Mouse (Mus musculus): ENCODE data around the gene Lrpprc. TPM values are rescaled to one million over a fixed set of nuclear protein-coding genes. Genes with fewer than 3 reads are reported as not detected.

The Lrpprc gene
- polyA plus RNA-seq, 1 experiment from 2014 or later: 55.9 TPM

DNA sequence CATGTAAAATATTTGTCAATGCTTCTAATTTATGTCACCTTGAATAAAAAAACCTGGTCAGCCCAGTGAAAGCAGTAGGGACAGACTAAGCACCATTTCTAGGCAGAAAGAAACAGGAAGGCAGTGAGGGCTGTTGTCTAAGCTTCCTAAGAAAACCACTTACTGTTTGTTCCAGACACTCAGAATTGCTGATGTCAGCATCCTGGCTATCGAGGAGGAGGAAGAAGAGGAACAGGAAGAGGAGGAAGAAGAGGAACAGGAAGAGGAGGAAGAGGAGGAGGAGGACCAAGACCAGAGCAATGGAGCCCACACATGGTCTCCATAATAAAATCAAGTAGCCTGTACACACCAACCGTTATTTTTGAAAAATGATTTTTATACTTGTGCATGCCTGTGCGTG is 71.5 kb downstream of the Lrpprc start:
- H3K9ac ChIP-seq (ENCODE audit: low read length): no peak overlapping the region
- no peak overlapping the region for H3K27ac ChIP-seq (ENCODE audit: low read depth, low read length)
- H3K4me2 ChIP-seq (ENCODE audit: low read depth, low read length, severe bottlenecking): no peak overlapping the region
- H3K27me3 ChIP-seq (ENCODE audit: control insufficient read depth, insufficient read depth, low read length): no peaks in the 10 kb centered on the region
- DNase-seq (ENCODE audit: low spot score): no peak
- peaks cover 4% of the 10 kb centered on the region; the same call in 1 of the 2 replicates for H3K4me1 ChIP-seq (replicated peaks; ENCODE audit: control insufficient read depth, insufficient read depth, low read length)
- no peak overlapping the region for H3K4me3 ChIP-seq (ENCODE audit: low read depth, low read length)
- WGBS: 91% methylated on average over 3 of the region's 3 CpGs
- no peaks in the 10 kb centered on the region for H3K9me3 ChIP-seq (ENCODE audit: control insufficient read depth, low read length)
- no peaks in the 10 kb centered on the region for H3K36me3 ChIP-seq (ENCODE audit: control insufficient read depth, insufficient read depth, low read length)
- ATAC-seq (replicated peaks; ENCODE audit: low FRiP score): no peak

DNA sequence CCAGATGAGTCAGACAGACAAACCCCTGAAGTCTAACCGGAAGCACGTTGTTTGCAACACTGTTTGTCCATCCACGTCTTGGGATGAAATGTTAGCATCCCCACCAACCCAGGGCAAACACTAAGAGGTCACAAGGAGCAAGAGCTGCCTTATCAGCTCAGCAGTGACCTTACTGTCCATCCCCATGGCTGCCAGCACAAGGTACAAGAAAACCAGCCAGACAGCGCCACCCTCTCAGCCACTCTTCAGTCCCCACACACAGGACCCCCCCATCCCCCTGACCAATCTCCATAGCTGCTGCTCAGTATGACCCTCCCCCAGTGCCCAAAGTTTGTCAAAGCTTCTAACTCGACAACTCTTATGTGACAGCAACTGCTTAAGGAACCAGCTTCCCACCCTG is 73.2 kb downstream of the Lrpprc start:
- no peaks in the 10 kb centered on the region for H3K9me3 ChIP-seq (ENCODE audit: control insufficient read depth, low read length)
- WGBS: 77% methylated on average over 5 of the region's 5 CpGs
- no peak overlapping the region for H3K27ac ChIP-seq (ENCODE audit: low read depth, low read length)
- DNase-seq (ENCODE audit: low spot score) (no peak), ATAC-seq (replicated peaks; ENCODE audit: low FRiP score) (no peak)
- H3K27me3 ChIP-seq (ENCODE audit: control insufficient read depth, insufficient read depth, low read length): no peaks in the 10 kb centered on the region
- H3K36me3 ChIP-seq (ENCODE audit: control insufficient read depth, insufficient read depth, low read length): no peaks in the 10 kb centered on the region; the same call in 1 of the 2 replicates
- H3K4me3 ChIP-seq (ENCODE audit: low read depth, low read length): no peak overlapping the region
- H3K4me2 ChIP-seq (ENCODE audit: low read depth, low read length, severe bottlenecking): no peak overlapping the region
- H3K4me1 ChIP-seq (replicated peaks; ENCODE audit: control insufficient read depth, insufficient read depth, low read length): peaks cover 4% of the 10 kb centered on the region; the same call in 1 of the 2 replicates
- H3K9ac ChIP-seq (ENCODE audit: low read length): no peak overlapping the region

DNA sequence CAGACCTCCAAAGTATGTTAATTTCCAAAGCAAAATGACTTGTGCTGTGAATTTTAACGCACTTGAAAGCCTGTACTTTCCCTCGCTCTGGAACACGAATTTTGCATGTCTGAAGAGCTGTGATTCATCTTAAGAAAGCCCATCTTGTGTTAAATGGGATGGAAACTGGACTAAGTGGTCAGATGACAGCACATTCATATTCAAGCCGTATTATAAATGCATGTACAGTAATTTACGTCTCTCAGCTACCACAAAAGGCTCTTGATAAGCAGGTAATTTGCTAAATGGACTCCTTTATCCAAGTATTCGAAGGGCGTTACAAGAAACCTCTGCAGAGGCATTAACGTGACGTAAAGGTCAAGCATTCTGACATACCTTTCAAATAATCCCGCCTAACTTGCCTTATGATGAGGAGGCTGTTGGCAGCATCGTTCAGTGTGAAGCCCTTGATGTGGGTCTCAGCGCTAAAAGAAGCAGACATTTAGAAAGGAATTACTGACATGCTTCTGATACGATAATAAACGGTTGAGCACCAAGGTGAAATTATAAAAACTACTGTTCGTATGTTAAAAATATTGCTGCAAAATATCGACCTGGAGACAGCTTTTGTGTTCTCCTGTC is 74.2 kb downstream of the Lrpprc start:
- no peaks in the 10 kb centered on the region for H3K27me3 ChIP-seq (ENCODE audit: control insufficient read depth, insufficient read depth, low read length)
- no peak overlapping the region for H3K9ac ChIP-seq (ENCODE audit: low read length)
- H3K4me1 ChIP-seq (replicated peaks; ENCODE audit: control insufficient read depth, insufficient read depth, low read length): peaks cover 4% of the 10 kb centered on the region; the same call in 1 of the 2 replicates
- H3K4me3 ChIP-seq (ENCODE audit: low read depth, low read length): no peak overlapping the region
- H3K4me2 ChIP-seq (ENCODE audit: low read depth, low read length, severe bottlenecking): no peak overlapping the region
- no peaks in the 10 kb centered on the region; the same call in 1 of the 2 replicates for H3K36me3 ChIP-seq (ENCODE audit: control insufficient read depth, insufficient read depth, low read length)
- H3K27ac ChIP-seq (ENCODE audit: low read depth, low read length): no peak overlapping the region
- H3K9me3 ChIP-seq (ENCODE audit: control insufficient read depth, low read length): no peaks in the 10 kb centered on the region
- 69% methylated on average over 16 of the region's 16 CpGs for WGBS
- no peak for DNase-seq (ENCODE audit: low spot score)
- no peak for ATAC-seq (replicated peaks; ENCODE audit: low FRiP score)

DNA sequence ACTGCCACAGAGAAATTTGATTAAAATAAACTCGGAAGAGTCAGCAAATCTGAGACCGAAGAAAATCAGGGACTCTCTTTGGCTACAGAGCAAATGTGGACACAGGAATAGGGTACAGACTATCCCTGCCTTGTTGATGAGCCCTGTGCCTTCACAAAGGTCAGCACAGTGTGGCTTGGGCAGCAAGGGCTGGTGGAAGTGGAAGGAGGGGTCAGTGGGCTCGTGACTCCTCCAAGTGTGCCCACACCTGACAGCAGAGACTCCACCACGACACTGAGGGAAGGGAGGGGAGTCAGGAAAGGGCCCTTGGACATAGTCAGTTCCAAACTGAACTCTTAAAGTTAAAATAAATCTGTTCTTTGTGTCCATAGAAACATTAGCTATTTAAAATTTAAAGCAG is 75.7 kb downstream of the Lrpprc start:
- WGBS: 66% methylated on average over 4 of the region's 4 CpGs

DNA sequence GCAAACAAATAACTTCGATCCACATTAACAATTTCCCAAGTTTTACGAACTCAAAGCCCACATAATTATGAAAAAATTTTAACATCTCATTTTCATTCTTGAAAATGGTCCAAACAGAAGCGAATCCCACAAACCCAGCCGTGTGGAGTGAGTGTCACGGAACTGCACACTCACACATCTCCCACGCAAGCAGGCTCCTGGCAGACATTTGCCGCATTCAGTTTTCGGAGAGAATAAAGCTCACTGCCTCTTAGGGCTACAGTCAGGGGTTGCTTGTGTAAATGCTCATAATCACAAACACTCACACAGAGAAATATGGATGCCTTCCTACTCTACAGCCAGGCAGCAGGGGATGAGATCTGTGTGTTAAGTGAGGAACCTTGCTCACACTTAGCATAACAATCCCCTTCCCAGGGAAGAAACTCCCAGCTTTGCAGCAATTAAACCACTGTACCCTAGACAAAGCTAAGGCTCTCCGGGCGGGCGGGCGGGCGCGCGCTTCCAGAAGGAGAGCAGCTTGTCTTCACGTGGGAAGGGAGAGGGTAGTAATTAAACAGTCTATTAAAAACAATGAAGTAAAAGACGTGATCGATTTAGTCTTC is 76.9 kb downstream of the Lrpprc start:
- 64% methylated on average over 18 of the region's 18 CpGs for WGBS
- ATAC-seq (replicated peaks; ENCODE audit: low FRiP score) (no peak; the same call in 1 of the 2 replicates), DNase-seq (ENCODE audit: low spot score) (no peak)
- H3K27ac ChIP-seq (ENCODE audit: low read depth, low read length): no peak overlapping the region
- no peaks in the 10 kb centered on the region for H3K9me3 ChIP-seq (ENCODE audit: control insufficient read depth, low read length)
- no peak overlapping the region for H3K9ac ChIP-seq (ENCODE audit: low read length)
- H3K36me3 ChIP-seq (ENCODE audit: control insufficient read depth, insufficient read depth, low read length): no peaks in the 10 kb centered on the region; the same call in 1 of the 2 replicates
- H3K4me1 ChIP-seq (replicated peaks; ENCODE audit: control insufficient read depth, insufficient read depth, low read length): peaks cover 11% of the 10 kb centered on the region
- no peak overlapping the region for H3K4me3 ChIP-seq (ENCODE audit: low read depth, low read length)
- no peaks in the 10 kb centered on the region for H3K27me3 ChIP-seq (ENCODE audit: control insufficient read depth, insufficient read depth, low read length)
- H3K4me2 ChIP-seq (ENCODE audit: low read depth, low read length, severe bottlenecking): no peak overlapping the region

More for the DNA sequence above, 75.7 kb downstream of the Lrpprc start:
- Histone ChIP-seq H3K27me3 (ENCODE audit: control insufficient read depth, insufficient read depth, low read length) (no peaks in the 10 kb centered on the region), H3K4me1 (replicated peaks; ENCODE audit: control insufficient read depth, insufficient read depth, low read length) (peaks cover 4% of the 10 kb centered on the region; the same call in 1 of the 2 replicates), H3K27ac (ENCODE audit: low read depth, low read length) (no peak overlapping the region), H3K36me3 (ENCODE audit: control insufficient read depth, insufficient read depth, low read length) (no peaks in the 10 kb centered on the region; the same call in 1 of the 2 replicates), H3K9me3 (ENCODE audit: control insufficient read depth, low read length) (no peaks in the 10 kb centered on the region), H3K4me2 (ENCODE audit: low read depth, low read length, severe bottlenecking) (no peak overlapping the region), H3K9ac (ENCODE audit: low read length) (no peak overlapping the region), H3K4me3 (ENCODE audit: low read depth, low read length) (no peak overlapping the region)
- DNase-seq (ENCODE audit: low spot score) (no peak), ATAC-seq (replicated peaks; ENCODE audit: low FRiP score) (no peak)

DNA sequence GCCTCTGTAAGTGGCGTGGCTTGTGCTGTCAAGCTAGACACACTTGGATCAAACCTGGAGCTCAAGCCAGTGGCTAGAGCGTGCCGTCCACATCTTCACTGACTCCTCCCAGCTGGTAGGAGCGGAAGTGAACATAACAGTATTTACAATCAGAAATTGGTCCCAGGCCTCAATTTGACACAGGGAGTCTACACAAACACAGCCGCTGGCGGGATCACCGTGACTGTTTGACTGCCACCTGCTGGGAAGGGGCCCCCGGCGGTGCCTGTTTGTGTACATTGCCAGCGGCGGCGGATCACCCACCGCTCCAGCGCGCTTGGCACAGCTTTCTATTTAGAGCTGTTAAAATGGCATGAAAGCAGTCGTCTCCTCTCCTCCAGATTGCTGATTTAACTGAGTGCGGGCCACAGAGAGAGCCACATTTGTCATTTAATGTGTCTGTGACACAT is 81.2 kb downstream of the Lrpprc start:
- no peaks in the 10 kb centered on the region for H3K9me3 ChIP-seq (ENCODE audit: control insufficient read depth, low read length)
- H3K27me3 ChIP-seq (ENCODE audit: control insufficient read depth, insufficient read depth, low read length): no peaks in the 10 kb centered on the region
- H3K9ac ChIP-seq (ENCODE audit: low read length): no peak overlapping the region
- no peaks in the 10 kb centered on the region; the same call in 1 of the 2 replicates for H3K36me3 ChIP-seq (ENCODE audit: control insufficient read depth, insufficient read depth, low read length)
- ATAC-seq (replicated peaks; ENCODE audit: low FRiP score) (no peak), DNase-seq (ENCODE audit: low spot score) (peak; percentile 50)
- peaks cover 9% of the 10 kb centered on the region for H3K4me1 ChIP-seq (replicated peaks; ENCODE audit: control insufficient read depth, insufficient read depth, low read length)
- no peak overlapping the region for H3K27ac ChIP-seq (ENCODE audit: low read depth, low read length)
- no peak overlapping the region for H3K4me3 ChIP-seq (ENCODE audit: low read depth, low read length)
- WGBS: 62% methylated on average over 17 of the region's 17 CpGs
- H3K4me2 ChIP-seq (ENCODE audit: low read depth, low read length, severe bottlenecking): no peak overlapping the region

DNA sequence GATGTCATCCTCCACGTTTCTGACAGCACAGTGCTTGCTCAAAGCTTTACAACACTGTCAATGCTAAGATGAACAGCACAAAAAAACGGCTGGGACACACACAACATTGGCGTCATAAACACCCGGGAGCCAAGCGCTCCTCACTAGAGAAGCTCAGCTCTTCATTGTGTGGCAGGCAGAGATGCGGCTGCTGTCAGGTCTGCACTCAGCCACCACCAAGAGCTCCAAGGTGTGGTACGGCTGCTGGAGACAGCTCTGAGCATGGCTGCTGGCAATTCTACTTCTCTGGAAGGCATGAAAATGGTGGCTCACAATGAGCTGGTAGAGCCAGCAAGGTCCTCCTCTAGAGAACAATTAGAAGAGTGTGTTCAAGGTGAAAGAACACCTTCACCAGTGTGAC is 81.8 kb downstream of the Lrpprc start:
- Histone ChIP-seq H3K9ac (ENCODE audit: low read length) (no peak overlapping the region), H3K27ac (ENCODE audit: low read depth, low read length) (no peak overlapping the region), H3K4me1 (replicated peaks; ENCODE audit: control insufficient read depth, insufficient read depth, low read length) (peaks cover 8% of the 10 kb centered on the region), H3K4me2 (ENCODE audit: low read depth, low read length, severe bottlenecking) (no peak overlapping the region), H3K4me3 (ENCODE audit: low read depth, low read length) (no peak overlapping the region), H3K27me3 (ENCODE audit: control insufficient read depth, insufficient read depth, low read length) (no peaks in the 10 kb centered on the region), H3K36me3 (ENCODE audit: control insufficient read depth, insufficient read depth, low read length) (no peaks in the 10 kb centered on the region; the same call in 1 of the 2 replicates), H3K9me3 (ENCODE audit: control insufficient read depth, low read length) (no peaks in the 10 kb centered on the region)
- DNase-seq (ENCODE audit: low spot score) (peak; percentile 28), ATAC-seq (replicated peaks; ENCODE audit: low FRiP score) (no peak)
- 84% methylated on average over 7 of the region's 7 CpGs for WGBS

DNA sequence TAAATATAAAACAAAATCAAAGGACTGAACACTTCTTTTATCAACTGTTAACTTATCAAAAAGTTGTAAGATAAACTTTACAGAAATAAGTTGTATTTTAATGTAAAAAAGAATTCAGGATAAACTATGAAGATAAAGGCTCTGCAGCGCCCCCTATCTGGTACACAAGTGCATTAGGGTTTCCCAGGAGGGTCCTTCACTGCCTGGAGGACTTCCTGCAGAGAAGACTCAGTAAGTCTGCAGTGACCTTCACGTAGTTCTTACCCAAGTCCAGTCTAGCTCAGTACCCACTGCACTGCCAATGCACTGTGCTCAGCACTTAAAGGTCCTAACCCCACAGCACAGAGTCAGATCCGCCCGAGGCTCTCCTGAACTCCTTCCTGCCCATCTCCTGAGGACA is 83.2 kb downstream of the Lrpprc start:
- Histone ChIP-seq H3K36me3 (ENCODE audit: control insufficient read depth, insufficient read depth, low read length) (no peaks in the 10 kb centered on the region), H3K4me2 (ENCODE audit: low read depth, low read length, severe bottlenecking) (no peak overlapping the region), H3K9ac (ENCODE audit: low read length) (no peak overlapping the region), H3K4me3 (ENCODE audit: low read depth, low read length) (no peak overlapping the region), H3K27me3 (ENCODE audit: control insufficient read depth, insufficient read depth, low read length) (no peaks in the 10 kb centered on the region), H3K9me3 (ENCODE audit: control insufficient read depth, low read length) (no peaks in the 10 kb centered on the region), H3K27ac (ENCODE audit: low read depth, low read length) (no peak overlapping the region), H3K4me1 (replicated peaks; ENCODE audit: control insufficient read depth, insufficient read depth, low read length) (peaks cover 8% of the 10 kb centered on the region)
- 69% methylated on average over 4 of the region's 4 CpGs for WGBS
- no peak for ATAC-seq (replicated peaks; ENCODE audit: low FRiP score)
- DNase-seq (ENCODE audit: low spot score): peak; percentile 48
